Mouse (Mus musculus) liver, adult (tissue): ENCODE results near the gene Hist1h2ah.

Experiments used
- GATA4 ChIP-seq: IDR thresholded peaks from 2 replicates; pipeline ENCODE4 v1.6.1; 2014; ENCODE audit warnings: mild to moderate bottlenecking, low read length; ENCODE audit not compliant: insufficient replicate concordance

Gene Hist1h2ah

GRCm38 (mm10) chr13:22029928-22030327 lies 5.4 kb downstream of the Hist1h2ah start:
- TF ChIP-seq GATA4: no peak

GRCm38 (mm10) chr13:22028673-22029460 lies 6.5 kb downstream of the Hist1h2ah start:
- TF ChIP-seq GATA4: no peak

- no peak for TF ChIP-seq GATA4
These were observed 9.0 kb downstream of the Hist1h2ah start for GRCm38 (mm10) chr13:22026058-22027031.

GRCm38 (mm10) chr13:22022241-22022640 lies 13.1 kb downstream of the Hist1h2ah start:
- no peak for TF ChIP-seq GATA4

GRCm38 (mm10) chr13:22021581-22021980 lies 13.8 kb downstream of the Hist1h2ah start:
- TF ChIP-seq GATA4: no peak

- no peak for TF ChIP-seq GATA4
These were observed 14.4 kb downstream of the Hist1h2ah start for GRCm38 (mm10) chr13:22020901-22021339.

- TF ChIP-seq GATA4: no peak
These were observed 15.2 kb downstream of the Hist1h2ah start for GRCm38 (mm10) chr13:22019934-22020835.

GRCm38 (mm10) chr13:22015479-22016450 lies 19.6 kb downstream of the Hist1h2ah start:
- TF ChIP-seq GATA4: no peak

GRCm38 (mm10) chr13:22014411-22014845 lies 20.9 kb downstream of the Hist1h2ah start:
- no peak for TF ChIP-seq GATA4

- no peak for TF ChIP-seq GATA4
These were observed 21.7 kb downstream of the Hist1h2ah start for GRCm38 (mm10) chr13:22013716-22014115.

GRCm38 (mm10) chr13:22009642-22010041 lies 25.7 kb downstream of the Hist1h2ah start, which contains the start of gene Prss16:
Gene Prss16 (minus strand): TSS chr13:22009742.
- TF ChIP-seq GATA4: no peak

- no peak for TF ChIP-seq GATA4
These were observed 26.7 kb downstream of the Hist1h2ah start for GRCm38 (mm10) chr13:22008707-22009106.

- TF ChIP-seq GATA4: no peak
These were observed 27.5 kb downstream of the Hist1h2ah start for GRCm38 (mm10) chr13:22007872-22008271.
